Mouse (Mus musculus) midbrain, embryonic 15.5 days (tissue): ENCODE results near the gene Oaz3. TPM values are rescaled to one million over a fixed set of nuclear protein-coding genes. Genes with fewer than 3 reads are reported as not detected.
A peak's percentile ranks its signal among the peaks of the same experiment; 100 is the strongest.

Source experiments
- ATAC-seq: fragments of 200-750 bp; cut with Nextera tagmentation; replicated peaks from 2 replicates; pipeline ENCODE4 v1.8.0; 2017; ENCODE audit warnings: moderate TSS enrichment
- H3K27ac ChIP-seq: fragments of 300-500 bp; sonication (generic); 2 replicates; pipeline ENCODE4 v1.5.1; 2015; ENCODE audit warnings: mild to moderate bottlenecking, inconsistent platforms
- H3K27me3 ChIP-seq: fragments of 300-500 bp; sonication (generic); replicated peaks from 2 replicates; pipeline ENCODE4 v1.6.1; 2015; ENCODE audit warnings: inconsistent platforms
- H3K36me3 ChIP-seq: fragments of 300-500 bp; sonication (generic); replicated peaks from 2 replicates; pipeline ENCODE4 v1.6.1; 2015; ENCODE audit warnings: inconsistent platforms
- H3K4me1 ChIP-seq: fragments of 300-500 bp; sonication (generic); 2 replicates; pipeline ENCODE4 v1.6.1; 2015; ENCODE audit warnings: inconsistent platforms
- H3K4me2 ChIP-seq: fragments of 300-500 bp; sonication (generic); 2 replicates; pipeline ENCODE4 v1.6.1; 2015; ENCODE audit warnings: inconsistent platforms, mild to moderate bottlenecking, moderate library complexity
- H3K4me3 ChIP-seq: fragments of 300-500 bp; sonication (generic); 2 replicates; pipeline ENCODE4 v1.5.1; 2015; ENCODE audit warnings: mild to moderate bottlenecking, inconsistent platforms
- H3K9ac ChIP-seq: fragments of 300-500 bp; sonication (generic); 2 replicates; pipeline ENCODE4 v1.6.1; 2015; ENCODE audit warnings: mild to moderate bottlenecking, inconsistent platforms
- H3K9me3 ChIP-seq: fragments of 300-500 bp; sonication (generic); 2 replicates; pipeline ENCODE4 v1.6.1; 2016; ENCODE audit warnings: inconsistent platforms
- WGBS: fragments of 180-500 bp; shearing (Covaris S2); methylation state at CpG from one replicate; pipeline ENCODE4 v1.1.7; 2015; ENCODE audit warnings: mixed read lengths; 5-methylcytosine and 5-hydroxymethylcytosine counted together
- polyA plus RNA-seq: library from polyadenylated mRNA; unstranded; fragments of >200 nt; fragmentation: Nextera tagmentation; extraction: Ambion mirVana; gene quantifications from 2 replicates; pipeline ENCODE4 v1.2.1, GENCODE M21; 2015

Oaz3 gene
- polyA plus RNA-seq, 1 experiment from 2014 or later: 1.6 TPM

- no peak overlapping the region for H3K9ac ChIP-seq
- H3K4me2 ChIP-seq: peak overlapping the region; percentile 83
- peaks cover 49% of the 10 kb centered on the region for H3K4me1 ChIP-seq
These were observed 32.8 kb upstream of the Oaz3 start for GRCm38 (mm10) chr3:94476301-94477035.

DNA sequence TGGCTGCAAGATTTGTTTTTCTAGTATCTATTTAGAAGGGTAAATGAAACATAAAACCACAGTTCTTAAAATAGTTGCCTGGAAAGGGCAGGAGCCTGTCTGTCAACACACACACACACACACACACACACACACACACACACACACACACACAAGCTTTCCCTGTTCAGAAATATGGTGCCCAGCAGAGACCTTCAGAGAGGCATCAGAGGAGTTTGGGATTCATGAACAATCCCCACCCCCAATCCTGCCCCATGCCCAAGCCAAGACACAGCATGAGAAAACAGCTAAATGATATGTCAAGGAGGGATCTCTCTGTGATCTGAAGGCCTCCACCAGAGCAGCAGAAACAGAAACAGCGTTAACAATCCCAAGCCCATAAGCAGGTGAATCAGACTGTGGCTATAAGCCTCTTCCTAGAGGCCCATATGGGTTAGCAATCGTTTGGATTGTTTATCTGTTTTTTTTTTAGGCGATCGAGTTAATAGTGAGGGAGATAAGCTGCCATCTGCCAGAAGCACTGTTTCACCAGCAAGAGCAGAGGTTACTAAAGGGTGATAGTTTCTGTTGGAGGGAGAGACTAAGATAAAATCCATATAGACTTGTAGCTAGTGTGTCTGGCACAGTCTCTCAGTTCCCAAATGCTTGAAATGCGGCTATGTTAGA is 30.0 kb upstream of the Oaz3 start:
- Histone ChIP-seq H3K4me2 (no peak overlapping the region), H3K27ac (peak overlapping the region; percentile 22; the same call in 1 of the 2 replicates), H3K36me3 (no peaks in the 10 kb centered on the region), H3K27me3 (no peaks in the 10 kb centered on the region), H3K4me3 (no peak overlapping the region), H3K4me1 (peaks cover 31% of the 10 kb centered on the region), H3K9me3 (no peaks in the 10 kb centered on the region), H3K9ac (no peak overlapping the region)
- ATAC-seq: no peak
- 72% methylated on average over 5 of the region's 5 CpGs for WGBS

More at GRCm38 (mm10) chr3:94476301-94477035, 32.8 kb upstream of the Oaz3 start:
- H3K27ac ChIP-seq: peak overlapping the region; percentile 91
- H3K4me3 ChIP-seq: no peak overlapping the region
- H3K27me3 ChIP-seq: no peaks in the 10 kb centered on the region
- H3K9me3 ChIP-seq: no peaks in the 10 kb centered on the region
- H3K36me3 ChIP-seq: no peaks in the 10 kb centered on the region; the same call in 1 of the 2 replicates
- no peak for ATAC-seq
- WGBS: 49% methylated on average over 8 of the region's 8 CpGs

GRCm38 (mm10) chr3:94473115-94473505 is 29.4 kb upstream of the Oaz3 start:
- peak overlapping the region; percentile 51 for H3K4me2 ChIP-seq
- no peak for ATAC-seq
- no peak overlapping the region for H3K4me3 ChIP-seq
- WGBS: 49% methylated on average over 10 of the region's 10 CpGs
- H3K36me3 ChIP-seq: no peaks in the 10 kb centered on the region
- H3K4me1 ChIP-seq: peaks cover 31% of the 10 kb centered on the region
- H3K9me3 ChIP-seq: no peaks in the 10 kb centered on the region
- peak overlapping the region; percentile 39; the same call in 1 of the 2 replicates for H3K27ac ChIP-seq
- no peaks in the 10 kb centered on the region for H3K27me3 ChIP-seq
- 0 out of 2 replicates have a peak overlapping the region, but pooled peaks have one; percentile 4 for H3K9ac ChIP-seq

DNA sequence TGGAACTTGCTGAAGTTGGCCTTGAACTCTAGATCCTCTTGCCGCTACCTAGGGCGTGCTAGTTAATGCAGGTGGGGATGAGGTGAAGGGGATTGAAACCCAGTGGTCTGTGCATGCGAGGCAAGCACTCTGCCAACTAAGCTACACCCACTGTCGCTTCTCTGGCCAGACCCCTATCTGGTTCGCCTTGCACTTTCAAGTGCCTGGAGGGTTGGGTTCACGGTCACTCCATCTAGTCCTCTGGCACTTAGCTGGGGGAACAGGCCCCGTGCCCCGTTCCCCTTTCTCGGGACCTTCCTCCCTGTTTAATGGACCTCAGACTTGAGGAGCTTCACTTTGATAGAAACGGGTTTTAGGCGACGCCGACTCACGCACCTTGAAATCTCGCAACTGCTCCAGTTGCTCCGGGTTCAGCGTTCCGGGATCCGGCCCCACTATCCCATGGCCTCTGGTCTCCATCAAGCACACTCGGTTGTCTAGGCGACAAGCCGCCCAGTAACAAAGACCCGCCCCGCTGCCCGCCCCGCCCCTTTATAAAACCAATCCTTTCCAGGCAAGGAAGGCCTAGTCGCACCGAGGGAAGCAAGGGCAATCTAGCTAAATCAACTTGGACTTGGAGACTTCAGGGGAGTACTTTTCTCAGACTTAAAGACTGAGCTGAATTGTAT is 28.9 kb upstream of the Oaz3 start:
- Histone ChIP-seq H3K4me2 (peak overlapping the region; percentile 51), H3K9me3 (no peaks in the 10 kb centered on the region), H3K27ac (peak overlapping the region; percentile 39; the same call in 1 of the 2 replicates), H3K4me3 (peak overlapping the region; percentile 27), H3K4me1 (peaks cover 31% of the 10 kb centered on the region), H3K27me3 (no peaks in the 10 kb centered on the region), H3K9ac (peak overlapping the region; percentile 4; the same call in 1 of the 2 replicates), H3K36me3 (no peaks in the 10 kb centered on the region)
- ATAC-seq: peak; percentile 59
- WGBS: 10% methylated on average over 28 of the region's 28 CpGs

DNA sequence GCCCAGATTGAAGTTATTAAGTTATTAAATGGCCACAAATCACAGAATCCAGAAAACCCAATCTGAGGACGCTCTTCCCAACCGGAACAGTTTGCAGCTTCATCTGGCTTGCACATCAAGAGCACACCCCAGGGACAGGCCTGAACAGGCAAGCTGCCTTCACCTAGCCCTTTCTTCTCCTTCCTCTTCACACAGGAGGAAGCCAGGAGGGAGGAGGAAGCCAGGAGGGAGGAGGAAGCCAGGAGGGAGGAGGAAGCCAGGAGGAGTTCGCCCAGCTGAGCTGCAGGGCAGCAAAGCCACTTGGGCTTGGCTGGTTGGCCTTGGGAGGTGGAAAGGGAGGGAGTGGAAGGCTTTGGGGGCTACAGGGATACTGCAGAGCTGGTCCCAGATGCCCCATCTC is 25.2 kb upstream of the Oaz3 start:
- 49% methylated on average over 3 of the region's 3 CpGs for WGBS
- no peak overlapping the region for H3K4me3 ChIP-seq
- no peak overlapping the region for H3K27ac ChIP-seq
- H3K9me3 ChIP-seq: no peaks in the 10 kb centered on the region
- no peak overlapping the region for H3K9ac ChIP-seq
- no peaks in the 10 kb centered on the region for H3K36me3 ChIP-seq
- H3K27me3 ChIP-seq: no peaks in the 10 kb centered on the region
- ATAC-seq: no peak
- no peak overlapping the region for H3K4me2 ChIP-seq
- peaks cover 40% of the 10 kb centered on the region for H3K4me1 ChIP-seq

DNA sequence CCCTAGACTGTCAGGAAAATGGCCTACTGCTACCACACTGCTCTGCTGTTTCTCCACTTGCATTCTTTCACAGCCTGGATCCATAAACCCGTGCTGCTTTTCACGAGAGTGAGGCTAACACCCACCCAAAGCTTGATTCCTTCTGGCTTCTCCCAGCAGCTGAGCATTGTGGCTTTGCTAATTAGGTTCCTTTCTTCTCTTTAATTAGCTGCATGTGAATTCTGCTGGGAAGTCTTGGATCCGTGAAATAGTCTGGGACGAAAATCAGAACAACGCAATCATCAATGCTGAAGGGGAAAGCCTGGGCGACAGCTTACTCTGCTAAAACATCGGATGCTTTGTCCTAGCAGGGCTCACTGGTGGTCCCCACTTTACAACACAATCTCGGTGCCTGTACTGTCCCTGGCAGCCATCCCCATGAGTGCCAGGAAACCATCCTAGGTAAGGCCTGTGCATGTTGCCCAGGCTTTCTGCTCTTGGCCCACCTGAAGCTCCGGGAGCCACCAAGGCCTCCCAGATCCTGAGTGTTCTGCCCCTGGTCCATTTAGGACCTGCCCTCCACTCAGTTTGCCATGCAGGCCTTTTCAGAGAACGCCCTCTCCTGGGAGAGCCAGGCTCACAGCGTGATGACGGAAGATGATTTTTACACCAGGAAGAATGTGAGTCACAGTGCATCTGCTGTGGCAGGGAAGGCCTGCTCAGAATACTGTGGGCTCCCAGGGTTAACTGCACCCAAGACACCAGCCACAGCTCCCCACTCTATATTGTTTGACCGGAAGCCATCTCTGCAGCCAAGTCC is 22.1 kb upstream of the Oaz3 start:
- peak; percentile 66 for ATAC-seq
- 0 out of 2 replicates have a peak overlapping the region, but pooled peaks have one; percentile 25 for H3K9ac ChIP-seq
- no peaks in the 10 kb centered on the region for H3K9me3 ChIP-seq
- peak overlapping the region; percentile 87 for H3K27ac ChIP-seq
- H3K27me3 ChIP-seq: no peaks in the 10 kb centered on the region
- no peaks in the 10 kb centered on the region for H3K36me3 ChIP-seq
- H3K4me2 ChIP-seq: no peak overlapping the region
- WGBS: 42% methylated on average over 13 of the region's 13 CpGs
- H3K4me3 ChIP-seq: no peak overlapping the region
- peaks cover 29% of the 10 kb centered on the region for H3K4me1 ChIP-seq

GRCm38 (mm10) chr3:94463926-94464578 is 20.3 kb upstream of the Oaz3 start:
- H3K9ac ChIP-seq: no peak overlapping the region
- H3K36me3 ChIP-seq: no peaks in the 10 kb centered on the region
- peak; percentile 88 for ATAC-seq
- H3K4me1 ChIP-seq: peaks cover 29% of the 10 kb centered on the region
- no peak overlapping the region for H3K4me2 ChIP-seq
- no peaks in the 10 kb centered on the region for H3K27me3 ChIP-seq
- no peak overlapping the region for H3K4me3 ChIP-seq
- peak overlapping the region; percentile 87 for H3K27ac ChIP-seq
- 25% methylated on average over 11 of the region's 11 CpGs for WGBS
- no peaks in the 10 kb centered on the region for H3K9me3 ChIP-seq

GRCm38 (mm10) chr3:94459834-94460233 is 16.1 kb upstream of the Oaz3 start:
- Histone ChIP-seq H3K27ac (no peak overlapping the region), H3K27me3 (no peaks in the 10 kb centered on the region), H3K9ac (no peak overlapping the region), H3K9me3 (no peaks in the 10 kb centered on the region), H3K4me1 (peaks cover 20% of the 10 kb centered on the region), H3K4me2 (no peak overlapping the region), H3K4me3 (no peak overlapping the region), H3K36me3 (no peaks in the 10 kb centered on the region)
- 94% methylated on average over 2 of the region's 2 CpGs for WGBS
- ATAC-seq: no peak

- peaks cover 5% of the 10 kb centered on the region; the same call in 1 of the 2 replicates for H3K4me1 ChIP-seq
- no peak overlapping the region for H3K4me3 ChIP-seq
- H3K27me3 ChIP-seq: no peaks in the 10 kb centered on the region
- 72% methylated on average over 3 of the region's 3 CpGs for WGBS
- peak overlapping the region; percentile 43 for H3K4me2 ChIP-seq
- no peaks in the 10 kb centered on the region for H3K36me3 ChIP-seq
- H3K9ac ChIP-seq: no peak overlapping the region; the same call in 1 of the 2 replicates
- peak overlapping the region; percentile 60 for H3K27ac ChIP-seq
- ATAC-seq: peak; percentile 53; the same call in 1 of the 2 replicates
- H3K9me3 ChIP-seq: no peaks in the 10 kb centered on the region
These were observed 13.3 kb upstream of the Oaz3 start for GRCm38 (mm10) chr3:94457055-94457454.

DNA sequence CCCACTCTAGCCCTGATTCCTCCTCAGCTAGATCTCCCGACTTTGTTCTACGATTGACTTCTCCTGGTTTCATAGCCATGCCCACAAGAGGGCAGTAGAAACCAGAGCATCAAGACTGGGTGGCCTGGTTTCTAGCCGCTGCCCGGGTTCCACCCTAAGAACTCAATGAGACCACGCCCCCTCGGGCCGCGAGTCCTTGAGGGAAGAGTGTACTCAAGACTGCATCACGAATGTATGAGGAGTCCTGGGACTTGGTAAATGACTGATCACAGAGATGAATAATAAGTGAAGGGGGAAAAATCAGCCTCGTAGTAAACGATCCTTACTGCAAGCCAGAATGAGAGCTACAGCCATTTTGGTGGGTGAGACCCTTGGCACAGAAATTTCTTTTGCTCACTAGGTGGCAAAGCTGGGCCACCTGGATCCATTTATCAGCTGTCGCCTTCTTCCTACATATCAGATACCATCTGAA is 12.8 kb upstream of the Oaz3 start:
- Histone ChIP-seq H3K27ac (peak overlapping the region; percentile 60), H3K9ac (peak overlapping the region; percentile 29; the same call in 1 of the 2 replicates), H3K36me3 (no peaks in the 10 kb centered on the region), H3K27me3 (no peaks in the 10 kb centered on the region), H3K9me3 (no peaks in the 10 kb centered on the region), H3K4me1 (peaks cover 5% of the 10 kb centered on the region; the same call in 1 of the 2 replicates), H3K4me2 (peak overlapping the region; percentile 43), H3K4me3 (peak overlapping the region; percentile 41)
- ATAC-seq: peak; percentile 93
- under 1% methylated on average over 12 of the region's 12 CpGs for WGBS

DNA sequence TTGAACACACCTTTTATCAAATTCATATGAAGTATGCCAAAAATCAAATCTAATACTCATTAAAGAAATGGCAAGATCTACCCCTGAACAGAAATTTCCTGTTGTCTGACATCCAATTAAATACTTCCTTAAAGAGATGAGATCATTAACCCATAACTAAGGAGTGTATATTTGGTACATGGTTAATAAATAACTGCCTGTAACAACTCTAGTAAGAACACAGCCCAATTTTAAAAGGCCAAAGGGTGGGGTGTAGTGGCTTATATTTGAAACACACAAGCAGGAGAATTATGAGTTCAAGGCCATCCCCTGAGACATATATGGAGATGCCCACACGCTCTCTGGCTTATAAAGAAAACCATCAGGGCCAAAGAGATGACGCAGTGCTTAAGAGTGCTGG is 5.7 kb upstream of the Oaz3 start:
- Histone ChIP-seq H3K4me2 (no peak overlapping the region), H3K36me3 (peaks cover 28% of the 10 kb centered on the region), H3K4me3 (no peak overlapping the region), H3K27ac (no peak overlapping the region), H3K27me3 (no peaks in the 10 kb centered on the region), H3K9ac (no peak overlapping the region), H3K4me1 (peaks cover 6% of the 10 kb centered on the region), H3K9me3 (no peaks in the 10 kb centered on the region)
- ATAC-seq: no peak
- WGBS: 94% methylated on average over 2 of the region's 2 CpGs
